Mouse (Mus musculus): ENCODE measurements at regions not wholly inside any gene's neighbourhood (a gene's known extent, or its start where the extent isn't known, plus 50 kb on each side); places are given as distances from the start of the nearest gene placed in this dataset.

GRCm38 (mm10) chr2:61088501-61088900 lies 125.5 kb upstream of the Rbms1 start:
- TF ChIP-seq TCF12 (IDR thresholded peaks at IDR 0.05; ENCODE audit: insufficient read depth, poor library complexity, severe bottlenecking) (no peak), POLR2A (IDR thresholded peaks at IDR 0.05; ENCODE audit: insufficient read length, low read depth) (no peak), MAX (IDR thresholded peaks at IDR 0.05; ENCODE audit: low read depth) (no peak), E2F4 (IDR thresholded peaks at IDR 0.05; ENCODE audit: insufficient read depth) (no peak)
